Mouse (Mus musculus): ENCODE measurements at regions not wholly inside any gene's neighbourhood (a gene's known extent, or its start where the extent isn't known, plus 50 kb on each side); places are given as distances from the start of the nearest gene placed in this dataset.
A peak's percentile ranks its signal among the peaks of the same experiment; 100 is the strongest.

GRCm38 (mm10) chr3:21816968-21817858, 259.2 kb upstream of the Tbl1xr1 start:
- no peak overlapping the region for H3K27ac ChIP-seq (ENCODE audit: low read depth, low read length)
- no peak overlapping the region for H3K4me2 ChIP-seq
- H3K9me3 ChIP-seq (ENCODE audit: control insufficient read depth, low read length), result no peaks in the 10 kb centered on the region
- no peaks in the 10 kb centered on the region for H3K36me3 ChIP-seq (ENCODE audit: control insufficient read depth, insufficient read depth, low read length)
- H3K27me3 ChIP-seq (ENCODE audit: control insufficient read depth, insufficient read depth, low read length), result no peaks in the 10 kb centered on the region
- no peak overlapping the region for H3K9ac ChIP-seq (ENCODE audit: low read length)
- WGBS, result 53% methylated on average over 4 of the region's 4 CpGs
- no peak for ATAC-seq (ENCODE audit: low FRiP score)
- no peak overlapping the region for H3K4me3 ChIP-seq (ENCODE audit: low read depth, low read length)
- no peaks in the 10 kb centered on the region for H3K4me1 ChIP-seq (ENCODE audit: control insufficient read depth, insufficient read depth, low read length)
- DNase-seq (ENCODE audit: low spot score, missing footprints), result no peak

GRCm38 (mm10) chr3:21819030-21819429, 257.4 kb upstream of the Tbl1xr1 start:
- Histone ChIP-seq H3K9ac (ENCODE audit: low read length) (no peak overlapping the region), H3K4me3 (ENCODE audit: low read depth, low read length) (no peak overlapping the region), H3K36me3 (ENCODE audit: control insufficient read depth, insufficient read depth, low read length) (no peaks in the 10 kb centered on the region), H3K4me2 (no peak overlapping the region), H3K27me3 (ENCODE audit: control insufficient read depth, insufficient read depth, low read length) (no peaks in the 10 kb centered on the region), H3K9me3 (ENCODE audit: control insufficient read depth, low read length) (no peaks in the 10 kb centered on the region), H3K27ac (ENCODE audit: low read depth, low read length) (no peak overlapping the region), H3K4me1 (ENCODE audit: control insufficient read depth, insufficient read depth, low read length) (no peaks in the 10 kb centered on the region)
- WGBS, result 69% methylated on average over 4 of the region's 4 CpGs
- ATAC-seq (ENCODE audit: low FRiP score), result no peak
- DNase-seq (ENCODE audit: low spot score, missing footprints), result no peak

- no peaks in the 10 kb centered on the region for H3K27me3 ChIP-seq (ENCODE audit: control insufficient read depth, insufficient read depth, low read length)
- H3K9ac ChIP-seq (ENCODE audit: low read length), result no peak overlapping the region
- 81% methylated on average over 3 of the region's 3 CpGs for WGBS
- H3K9me3 ChIP-seq (ENCODE audit: control insufficient read depth, low read length), result no peaks in the 10 kb centered on the region
- H3K4me3 ChIP-seq (ENCODE audit: low read depth, low read length), result no peak overlapping the region
- DNase-seq (ENCODE audit: low spot score, missing footprints) (no peak), ATAC-seq (ENCODE audit: low FRiP score) (no peak)
- H3K4me1 ChIP-seq (ENCODE audit: control insufficient read depth, insufficient read depth, low read length), result peaks cover 4% of the 10 kb centered on the region; the same call in 1 of the 2 replicates
- no peak overlapping the region for H3K27ac ChIP-seq (ENCODE audit: low read depth, low read length)
- no peaks in the 10 kb centered on the region for H3K36me3 ChIP-seq (ENCODE audit: control insufficient read depth, insufficient read depth, low read length)
- H3K4me2 ChIP-seq, result no peak overlapping the region
Observed at GRCm38 (mm10) chr3:21820051-21820598, 256.3 kb upstream of the Tbl1xr1 start.

- Histone ChIP-seq H3K9me3 (ENCODE audit: control insufficient read depth, low read length) (no peaks in the 10 kb centered on the region), H3K9ac (ENCODE audit: low read length) (no peak overlapping the region), H3K27ac (ENCODE audit: low read depth, low read length) (no peak overlapping the region), H3K36me3 (ENCODE audit: control insufficient read depth, insufficient read depth, low read length) (no peaks in the 10 kb centered on the region), H3K27me3 (ENCODE audit: control insufficient read depth, insufficient read depth, low read length) (no peaks in the 10 kb centered on the region), H3K4me3 (ENCODE audit: low read depth, low read length) (no peak overlapping the region), H3K4me2 (no peak overlapping the region), H3K4me1 (ENCODE audit: control insufficient read depth, insufficient read depth, low read length) (peaks cover 4% of the 10 kb centered on the region; the same call in 1 of the 2 replicates)
- DNase-seq (ENCODE audit: low spot score, missing footprints) (no peak), ATAC-seq (ENCODE audit: low FRiP score) (no peak)
- 81% methylated on average over 4 of the region's 4 CpGs for WGBS
Observed at GRCm38 (mm10) chr3:21822675-21823074, 253.8 kb upstream of the Tbl1xr1 start.

- ATAC-seq (ENCODE audit: low FRiP score), result no peak
- Histone ChIP-seq H3K4me3 (ENCODE audit: low read depth, low read length) (no peak overlapping the region), H3K36me3 (ENCODE audit: control insufficient read depth, insufficient read depth, low read length) (no peaks in the 10 kb centered on the region), H3K4me2 (no peak overlapping the region), H3K9me3 (ENCODE audit: control insufficient read depth, low read length) (no peaks in the 10 kb centered on the region), H3K27me3 (ENCODE audit: control insufficient read depth, insufficient read depth, low read length) (no peaks in the 10 kb centered on the region), H3K4me1 (ENCODE audit: control insufficient read depth, insufficient read depth, low read length) (peaks cover 4% of the 10 kb centered on the region; the same call in 1 of the 2 replicates), H3K27ac (ENCODE audit: low read depth, low read length) (no peak overlapping the region), H3K9ac (ENCODE audit: low read length) (no peak overlapping the region)
- WGBS, result 87% methylated on average over 4 of the region's 4 CpGs
- DNase-seq (ENCODE audit: low spot score, missing footprints), result no peak
Observed at GRCm38 (mm10) chr3:21823331-21823730, 253.1 kb upstream of the Tbl1xr1 start.

- 44% methylated on average over 8 of the region's 8 CpGs for WGBS
- H3K27me3 ChIP-seq (ENCODE audit: control insufficient read depth, insufficient read depth, low read length), result no peaks in the 10 kb centered on the region
- H3K36me3 ChIP-seq (ENCODE audit: control insufficient read depth, insufficient read depth, low read length), result no peaks in the 10 kb centered on the region
- no peak overlapping the region for H3K4me2 ChIP-seq
- ATAC-seq (ENCODE audit: low FRiP score) (peak; percentile 80), DNase-seq (ENCODE audit: low spot score, missing footprints) (no peak)
- no peak overlapping the region for H3K9ac ChIP-seq (ENCODE audit: low read length)
- no peak overlapping the region for H3K4me3 ChIP-seq (ENCODE audit: low read depth, low read length)
- no peaks in the 10 kb centered on the region for H3K9me3 ChIP-seq (ENCODE audit: control insufficient read depth, low read length)
- no peak overlapping the region for H3K27ac ChIP-seq (ENCODE audit: low read depth, low read length)
- peaks cover 4% of the 10 kb centered on the region; the same call in 1 of the 2 replicates for H3K4me1 ChIP-seq (ENCODE audit: control insufficient read depth, insufficient read depth, low read length)
Observed at GRCm38 (mm10) chr3:21824101-21824880, 252.2 kb upstream of the Tbl1xr1 start.

- Histone ChIP-seq H3K9ac (ENCODE audit: low read length) (no peak overlapping the region), H3K27ac (ENCODE audit: low read depth, low read length) (no peak overlapping the region), H3K9me3 (ENCODE audit: control insufficient read depth, low read length) (no peaks in the 10 kb centered on the region), H3K4me3 (ENCODE audit: low read depth, low read length) (no peak overlapping the region), H3K27me3 (ENCODE audit: control insufficient read depth, insufficient read depth, low read length) (no peaks in the 10 kb centered on the region), H3K4me2 (no peak overlapping the region), H3K4me1 (ENCODE audit: control insufficient read depth, insufficient read depth, low read length) (peaks cover 4% of the 10 kb centered on the region; the same call in 1 of the 2 replicates), H3K36me3 (ENCODE audit: control insufficient read depth, insufficient read depth, low read length) (no peaks in the 10 kb centered on the region)
- no peak for ATAC-seq (ENCODE audit: low FRiP score)
- no peak for DNase-seq (ENCODE audit: low spot score, missing footprints)
- 93% methylated on average over 5 of the region's 5 CpGs for WGBS
Observed at GRCm38 (mm10) chr3:21824913-21825610, 251.4 kb upstream of the Tbl1xr1 start.

- DNase-seq (ENCODE audit: low spot score, missing footprints) (no peak), ATAC-seq (ENCODE audit: low FRiP score) (no peak)
- H3K27me3 ChIP-seq (ENCODE audit: control insufficient read depth, insufficient read depth, low read length), result no peaks in the 10 kb centered on the region
- H3K4me3 ChIP-seq (ENCODE audit: low read depth, low read length), result no peak overlapping the region
- H3K27ac ChIP-seq (ENCODE audit: low read depth, low read length), result no peak overlapping the region
- no peaks in the 10 kb centered on the region for H3K36me3 ChIP-seq (ENCODE audit: control insufficient read depth, insufficient read depth, low read length)
- H3K9ac ChIP-seq (ENCODE audit: low read length), result no peak overlapping the region
- peaks cover 4% of the 10 kb centered on the region; the same call in 1 of the 2 replicates for H3K4me1 ChIP-seq (ENCODE audit: control insufficient read depth, insufficient read depth, low read length)
- H3K9me3 ChIP-seq (ENCODE audit: control insufficient read depth, low read length), result no peaks in the 10 kb centered on the region
- no peak overlapping the region for H3K4me2 ChIP-seq
Observed at GRCm38 (mm10) chr3:21827656-21828055, 248.8 kb upstream of the Tbl1xr1 start.
